Mouse (Mus musculus) lung, postnatal 0 days (tissue): ENCODE results near the gene Rnf38. TPM values are rescaled to one million over a fixed set of nuclear protein-coding genes. Genes with fewer than 3 reads are reported as not detected.

Source experiments
- ATAC-seq: fragments of 200-750 bp; cut with Nextera tagmentation; 2 replicates; pipeline ENCODE4 v1.8.0; 2017; ENCODE audit warnings: moderate library complexity
- DNase-seq: peaks from one replicate; pipeline ENCODE4 v3.0.0-alpha.2; 2016; ENCODE audit warnings: low spot score
- H3K27ac ChIP-seq: fragments of 300-500 bp; sonication (generic); 2 replicates; pipeline ENCODE4 v1.5.1; 2014; ENCODE audit warnings: antibody characterized with exemption, mild to moderate bottlenecking, low read length, mixed read lengths
- H3K27me3 ChIP-seq: fragments of 300-500 bp; sonication (generic); replicated peaks from 2 replicates; pipeline ENCODE4 v1.6.1; 2014; ENCODE audit warnings: low read length, mixed read lengths; ENCODE audit not compliant: insufficient read depth
- H3K36me3 ChIP-seq: fragments of 300-500 bp; sonication (generic); 2 replicates; pipeline ENCODE4 v1.6.1; 2014; ENCODE audit warnings: low read length, mixed read lengths; ENCODE audit not compliant: insufficient read depth
- H3K4me1 ChIP-seq: fragments of 300-500 bp; sonication (generic); 2 replicates; pipeline ENCODE4 v1.6.1; 2014; ENCODE audit warnings: antibody characterized with exemption, low read depth, low read length, mixed read lengths; ENCODE audit not compliant: insufficient read depth
- H3K4me2 ChIP-seq: fragments of 300-500 bp; sonication (generic); replicated peaks from 2 replicates; pipeline ENCODE4 v1.6.1; 2014; ENCODE audit warnings: low read depth, mild to moderate bottlenecking, low read length, moderate library complexity, mixed read lengths
- H3K4me3 ChIP-seq: fragments of 300-500 bp; sonication (generic); 2 replicates; pipeline ENCODE4 v1.5.1; 2014; ENCODE audit warnings: low read depth, low read length
- H3K9ac ChIP-seq: fragments of 300-500 bp; sonication (generic); replicated peaks from 2 replicates; pipeline ENCODE4 v1.6.1; 2014; ENCODE audit warnings: low read depth, mild to moderate bottlenecking
- H3K9me3 ChIP-seq: fragments of 300-500 bp; sonication (generic); 2 replicates; pipeline ENCODE4 v1.6.1; 2016; ENCODE audit warnings: low read length, mixed read lengths
- CTCF ChIP-seq: IDR thresholded peaks from 2 replicates; pipeline ENCODE4 v1.5.1; 2016; ENCODE audit warnings: antibody characterized with exemption, mild to moderate bottlenecking
- EP300 ChIP-seq: IDR thresholded peaks from 2 replicates; pipeline ENCODE4 v1.6.1; 2016; ENCODE audit warnings: antibody characterized with exemption, mild to moderate bottlenecking, control low read depth
- WGBS: fragments of 180-500 bp; shearing (Covaris S2); extraction: QIAGEN DNeasy Blood & Tissue Kit; methylation state at CpG from one replicate; pipeline ENCODE4 v1.1.7; 2014; 5-methylcytosine and 5-hydroxymethylcytosine counted together
- polyA plus RNA-seq: library from polyadenylated mRNA; unstranded; fragments of >200 nt; fragmentation: Nextera tagmentation; extraction: Ambion mirVana; gene quantifications from 2 replicates; pipeline ENCODE4 v1.2.1, GENCODE M21; 2015

Rnf38 gene
- polyA plus RNA-seq, 1 experiment from 2014 or later = 12.1 TPM

GRCm38 (mm10) chr4:44115046-44115445 is 118.5 kb downstream of the Rnf38 start:
- ATAC-seq (no peak), DNase-seq (no peak)
- no peak overlapping the region for H3K4me2 ChIP-seq
- H3K9me3 ChIP-seq = no peaks in the 10 kb centered on the region
- H3K4me3 ChIP-seq = no peak overlapping the region
- no peaks in the 10 kb centered on the region for H3K36me3 ChIP-seq
- H3K9ac ChIP-seq = no peak overlapping the region
- no peak for TF ChIP-seq EP300
- no peak for TF ChIP-seq CTCF
- H3K27me3 ChIP-seq = no peaks in the 10 kb centered on the region
- 65% methylated on average over 13 of the region's 13 CpGs for WGBS
- peaks cover 10% of the 10 kb centered on the region; the same call in 1 of the 2 replicates for H3K4me1 ChIP-seq
- no peak overlapping the region for H3K27ac ChIP-seq

GRCm38 (mm10) chr4:44113393-44114138 is 120.0 kb downstream of the Rnf38 start:
- H3K9ac ChIP-seq = no peak overlapping the region
- TF ChIP-seq CTCF (no peak), EP300 (no peak)
- no peaks in the 10 kb centered on the region for H3K36me3 ChIP-seq
- peaks cover 10% of the 10 kb centered on the region; the same call in 1 of the 2 replicates for H3K4me1 ChIP-seq
- H3K27ac ChIP-seq = no peak overlapping the region
- H3K27me3 ChIP-seq = no peaks in the 10 kb centered on the region
- ATAC-seq (peak; percentile 39; the same call in 1 of the 2 replicates), DNase-seq (peak; percentile 44)
- peak overlapping the region; percentile 34; the same call in 1 of the 2 replicates for H3K4me2 ChIP-seq
- WGBS = 21% methylated on average over 16 of the region's 16 CpGs
- H3K9me3 ChIP-seq = no peaks in the 10 kb centered on the region
- H3K4me3 ChIP-seq = no peak overlapping the region

GRCm38 (mm10) chr4:44112741-44113140 is 120.8 kb downstream of the Rnf38 start:
- H3K4me2 ChIP-seq = no peak overlapping the region; the same call in 1 of the 2 replicates
- H3K4me1 ChIP-seq = peaks cover 10% of the 10 kb centered on the region; the same call in 1 of the 2 replicates
- no peaks in the 10 kb centered on the region for H3K27me3 ChIP-seq
- H3K27ac ChIP-seq = no peak overlapping the region
- no peak overlapping the region for H3K9ac ChIP-seq
- ATAC-seq (peak; percentile 68), DNase-seq (peak; percentile 73)
- H3K9me3 ChIP-seq = no peaks in the 10 kb centered on the region
- TF ChIP-seq CTCF (peak; percentile 45), EP300 (no peak)
- no peak overlapping the region for H3K4me3 ChIP-seq
- 6% methylated on average over 4 of the region's 4 CpGs for WGBS
- H3K36me3 ChIP-seq = no peaks in the 10 kb centered on the region

GRCm38 (mm10) chr4:44110771-44111170 is 122.8 kb downstream of the Rnf38 start:
- no peak for ATAC-seq
- DNase-seq = no peak
- Histone ChIP-seq H3K27ac (no peak overlapping the region), H3K4me3 (no peak overlapping the region), H3K4me2 (no peak overlapping the region), H3K9me3 (no peaks in the 10 kb centered on the region), H3K27me3 (no peaks in the 10 kb centered on the region), H3K36me3 (no peaks in the 10 kb centered on the region), H3K9ac (no peak overlapping the region), H3K4me1 (peaks cover 18% of the 10 kb centered on the region; the same call in 1 of the 2 replicates)
- WGBS = 65% methylated on average over 7 of the region's 7 CpGs
- no peak for TF ChIP-seq CTCF
- TF ChIP-seq EP300 = no peak

GRCm38 (mm10) chr4:44108297-44108696 is 125.3 kb downstream of the Rnf38 start:
- H3K4me2 ChIP-seq = no peak overlapping the region
- TF ChIP-seq CTCF = no peak
- no peak for TF ChIP-seq EP300
- no peak for DNase-seq
- H3K4me1 ChIP-seq = peaks cover 33% of the 10 kb centered on the region
- H3K9ac ChIP-seq = no peak overlapping the region
- H3K27ac ChIP-seq = 0 out of 2 replicates have a peak overlapping the region, but pooled peaks have one; percentile 48
- H3K9me3 ChIP-seq = no peaks in the 10 kb centered on the region
- no peaks in the 10 kb centered on the region for H3K36me3 ChIP-seq
- H3K4me3 ChIP-seq = no peak overlapping the region
- H3K27me3 ChIP-seq = no peaks in the 10 kb centered on the region
- 77% methylated on average over 6 of the region's 6 CpGs for WGBS
- no peak for ATAC-seq

- no peaks in the 10 kb centered on the region for H3K36me3 ChIP-seq
- H3K9ac ChIP-seq = no peak overlapping the region
- H3K4me2 ChIP-seq = no peak overlapping the region
- H3K27me3 ChIP-seq = no peaks in the 10 kb centered on the region
- no peaks in the 10 kb centered on the region for H3K9me3 ChIP-seq
- DNase-seq (peak; percentile 64), ATAC-seq (peak; percentile 69)
- H3K4me3 ChIP-seq = no peak overlapping the region
- no peak for TF ChIP-seq EP300
- TF ChIP-seq CTCF = peak; percentile 39
- WGBS = 8% methylated on average over 6 of the region's 6 CpGs
- H3K27ac ChIP-seq = peak overlapping the region; percentile 48
- peaks cover 28% of the 10 kb centered on the region for H3K4me1 ChIP-seq
Measured at GRCm38 (mm10) chr4:44107339-44107738, 126.2 kb downstream of the Rnf38 start.
